Mouse (Mus musculus) midbrain, embryonic 13.5 days (tissue): ENCODE data around the gene Manba. TPM values are rescaled to one million over a fixed set of nuclear protein-coding genes. Genes with fewer than 3 reads are reported as not detected.

Experiments
- ATAC-seq: fragments of 200-750 bp; cut with Nextera tagmentation; 2 replicates; pipeline ENCODE4 v1.8.0; 2017; ENCODE audit warnings: mild to moderate bottlenecking, moderate TSS enrichment, moderate library complexity
- H3K27ac ChIP-seq: fragments of 300-500 bp; sonication (generic); 2 replicates; pipeline ENCODE4 v1.5.1; 2015; ENCODE audit warnings: inconsistent platforms, mild to moderate bottlenecking, moderate library complexity
- H3K27me3 ChIP-seq: fragments of 300-500 bp; sonication (generic); 2 replicates; pipeline ENCODE4 v1.6.1; 2015; ENCODE audit warnings: mild to moderate bottlenecking, inconsistent platforms
- H3K36me3 ChIP-seq: fragments of 300-500 bp; sonication (generic); 2 replicates; pipeline ENCODE4 v1.6.1; 2015; ENCODE audit warnings: mild to moderate bottlenecking, inconsistent platforms
- H3K4me1 ChIP-seq: fragments of 300-500 bp; sonication (generic); replicated peaks from 2 replicates; pipeline ENCODE4 v1.6.1; 2015; ENCODE audit warnings: inconsistent platforms
- H3K4me2 ChIP-seq: fragments of 300-500 bp; sonication (generic); replicated peaks from 2 replicates; pipeline ENCODE4 v1.6.1; 2015; ENCODE audit warnings: moderate library complexity, mild to moderate bottlenecking, inconsistent platforms
- H3K4me3 ChIP-seq: fragments of 300-500 bp; sonication (generic); replicated peaks from 2 replicates; pipeline ENCODE4 v1.5.1; 2015; ENCODE audit warnings: mild to moderate bottlenecking, inconsistent platforms
- H3K9ac ChIP-seq: fragments of 300-500 bp; sonication (generic); replicated peaks from 2 replicates; pipeline ENCODE4 v1.6.1; 2015; ENCODE audit warnings: mild to moderate bottlenecking, inconsistent platforms
- H3K9me3 ChIP-seq: fragments of 300-500 bp; sonication (generic); 2 replicates; pipeline ENCODE4 v1.6.1; 2016; ENCODE audit warnings: mild to moderate bottlenecking, inconsistent platforms
- WGBS: fragments of 180-500 bp; shearing (Covaris S2); methylation state at CpG from one replicate; pipeline ENCODE4 v1.1.7; 2015; 5-methylcytosine and 5-hydroxymethylcytosine counted together
- polyA plus RNA-seq: library from polyadenylated mRNA; unstranded; fragments of >200 nt; fragmentation: Nextera tagmentation; extraction: Ambion mirVana; gene quantifications from 2 replicates; pipeline ENCODE4 v1.2.1, GENCODE M21; 2015

Manba gene
- polyA plus RNA-seq, 1 experiment from 2014 or later, result 5.0 TPM

DNA sequence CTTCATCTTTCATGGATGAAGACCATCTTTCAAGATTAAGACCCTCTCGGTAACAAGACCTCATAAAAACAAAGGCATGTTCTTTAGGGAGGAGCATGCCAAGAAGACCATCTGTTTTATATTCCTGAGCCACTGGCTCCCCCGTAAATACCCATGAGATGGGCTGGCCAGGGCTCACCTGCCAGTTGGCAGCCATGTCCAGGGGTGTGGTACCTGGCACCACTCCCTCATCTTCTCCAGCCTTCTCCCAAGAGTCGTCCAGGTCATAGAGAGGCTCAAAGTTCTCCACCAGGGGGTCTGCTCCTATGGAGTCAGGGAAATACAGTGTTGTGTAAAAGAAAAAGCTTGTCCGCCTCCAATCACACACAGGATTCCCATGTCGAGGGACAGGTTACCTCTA, 106.0 kb downstream of the Manba start:
- H3K4me3 ChIP-seq, result no peak overlapping the region
- H3K27me3 ChIP-seq, result no peaks in the 10 kb centered on the region
- WGBS, result 83% methylated on average over 5 of the region's 5 CpGs
- H3K4me2 ChIP-seq, result no peak overlapping the region
- peaks cover 58% of the 10 kb centered on the region for H3K36me3 ChIP-seq
- H3K9me3 ChIP-seq, result no peaks in the 10 kb centered on the region
- H3K9ac ChIP-seq, result no peak overlapping the region
- H3K27ac ChIP-seq, result no peak overlapping the region
- no peak; the same call in 1 of the 2 replicates for ATAC-seq
- H3K4me1 ChIP-seq, result 0 out of 2 replicates have a peak, but pooled peaks cover 3% of the 10 kb centered on the region

DNA sequence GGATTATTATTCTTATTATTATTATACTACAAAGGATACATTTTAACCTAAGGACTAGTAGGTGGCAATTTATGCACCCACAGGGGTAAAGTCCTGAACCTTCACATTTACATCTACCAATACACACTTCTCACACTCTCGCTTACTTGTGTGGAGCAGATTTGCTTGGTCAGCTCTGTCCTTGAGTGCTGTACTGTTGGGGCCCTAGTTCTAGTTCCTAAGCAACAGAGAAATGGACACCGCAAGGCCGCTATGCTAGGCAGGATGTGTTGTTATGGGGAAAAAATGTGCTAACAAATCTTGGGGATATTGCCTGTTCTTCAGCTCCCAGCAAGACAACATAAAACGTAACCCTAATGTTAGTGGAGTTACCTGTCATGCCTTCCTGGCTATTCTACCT, 106.6 kb downstream of the Manba start:
- 80% methylated on average over 4 of the region's 4 CpGs for WGBS
- no peak overlapping the region for H3K4me3 ChIP-seq

DNA sequence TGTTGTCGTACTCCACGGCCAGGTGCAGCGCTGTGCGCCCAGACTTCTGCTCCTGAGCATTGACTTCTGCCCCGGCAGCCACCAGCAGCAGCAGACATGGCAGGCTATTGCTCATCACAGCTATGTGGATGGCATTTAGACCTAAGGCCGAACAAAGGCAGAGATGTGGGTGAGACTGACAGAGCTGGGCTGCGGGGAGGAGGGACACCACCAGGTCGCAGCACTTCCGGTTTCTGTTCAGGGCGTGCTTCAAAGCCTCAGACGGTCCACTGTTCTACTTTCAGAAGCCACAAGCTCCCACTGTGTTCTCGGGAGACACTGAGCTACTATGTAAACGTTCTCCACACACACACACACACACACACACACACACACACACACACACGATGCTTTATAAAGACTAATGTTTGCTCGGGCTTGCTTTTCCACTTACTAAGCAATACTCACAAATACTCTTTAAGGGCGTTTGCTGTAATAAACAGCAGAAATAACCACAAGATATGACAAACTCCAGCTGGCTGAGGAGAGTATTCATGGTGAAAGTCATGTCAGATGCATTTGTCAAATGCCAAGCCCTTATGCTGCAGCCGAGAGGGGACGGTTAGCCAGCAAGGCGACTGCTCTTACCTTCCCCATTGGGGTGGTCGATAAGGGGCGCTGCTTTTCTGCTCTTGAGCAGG, 109.0 kb downstream of the Manba start:
- H3K36me3 ChIP-seq, result peaks cover 44% of the 10 kb centered on the region
- 81% methylated on average over 21 of the region's 21 CpGs for WGBS
- no peaks in the 10 kb centered on the region for H3K27me3 ChIP-seq
- 0 out of 2 replicates have a peak, but pooled peaks cover 3% of the 10 kb centered on the region for H3K4me1 ChIP-seq
- peak; percentile 12; the same call in 1 of the 2 replicates for ATAC-seq
- no peak overlapping the region for H3K9ac ChIP-seq
- no peak overlapping the region for H3K4me3 ChIP-seq
- H3K9me3 ChIP-seq, result no peaks in the 10 kb centered on the region
- no peak overlapping the region for H3K27ac ChIP-seq
- no peak overlapping the region for H3K4me2 ChIP-seq

More for the DNA sequence above, 106.6 kb downstream of the Manba start:
- ATAC-seq, result no peak
- Histone ChIP-seq H3K27ac (no peak overlapping the region), H3K36me3 (peaks cover 58% of the 10 kb centered on the region), H3K9me3 (no peaks in the 10 kb centered on the region), H3K27me3 (no peaks in the 10 kb centered on the region), H3K9ac (no peak overlapping the region), H3K4me2 (no peak overlapping the region), H3K4me1 (0 out of 2 replicates have a peak, but pooled peaks cover 3% of the 10 kb centered on the region)

DNA sequence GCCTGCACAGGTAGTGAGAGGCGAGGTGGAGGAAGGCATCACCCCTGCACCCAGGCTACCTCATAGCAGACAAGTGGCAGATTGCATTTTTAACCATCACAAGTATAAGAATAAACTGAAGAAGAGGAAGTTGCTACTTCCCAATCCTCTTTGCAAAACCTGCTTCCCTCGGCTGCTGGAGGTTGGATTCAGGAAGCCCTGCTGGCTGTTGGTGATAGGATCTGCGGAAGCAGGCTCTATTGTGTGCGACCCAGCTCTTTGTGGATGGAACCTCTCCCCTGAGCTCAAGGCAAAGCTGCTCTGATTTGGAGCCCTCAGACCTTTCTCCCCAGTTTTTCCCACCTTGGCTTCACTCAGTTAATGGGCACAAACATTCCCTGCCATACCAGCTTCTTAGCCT, 111.6 kb downstream of the Manba start:
- Histone ChIP-seq H3K27ac (no peak overlapping the region), H3K27me3 (no peaks in the 10 kb centered on the region), H3K4me2 (no peak overlapping the region), H3K4me3 (no peak overlapping the region), H3K9ac (no peak overlapping the region), H3K36me3 (peaks cover 46% of the 10 kb centered on the region), H3K4me1 (0 out of 2 replicates have a peak, but pooled peaks cover 3% of the 10 kb centered on the region), H3K9me3 (no peaks in the 10 kb centered on the region)
- no peak for ATAC-seq
- 46% methylated on average over 4 of the region's 4 CpGs for WGBS

DNA sequence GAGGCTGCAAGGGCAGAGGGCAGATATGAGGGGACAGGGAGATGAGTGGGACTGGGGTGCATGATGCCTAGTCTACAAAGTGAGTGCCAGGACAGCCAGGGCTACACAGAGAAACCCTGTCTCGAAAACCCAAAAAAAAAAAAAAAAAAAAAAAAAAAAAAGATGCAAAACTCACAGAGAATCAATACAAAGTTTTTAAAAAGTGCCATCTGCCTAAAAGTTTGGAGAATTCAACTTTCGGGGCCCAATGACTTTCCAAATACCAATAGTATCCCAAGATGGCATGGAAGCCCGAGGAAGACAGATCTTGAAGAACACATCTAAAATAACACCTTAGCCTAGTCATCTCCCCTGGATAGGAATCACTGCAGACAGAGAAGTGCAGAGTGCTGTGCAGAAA, 112.9 kb downstream of the Manba start:
- Histone ChIP-seq H3K9me3 (no peaks in the 10 kb centered on the region), H3K4me3 (no peak overlapping the region), H3K27ac (no peak overlapping the region), H3K27me3 (no peaks in the 10 kb centered on the region), H3K4me2 (no peak overlapping the region), H3K9ac (no peak overlapping the region), H3K4me1 (no peaks in the 10 kb centered on the region), H3K36me3 (peaks cover 44% of the 10 kb centered on the region)
- ATAC-seq, result no peak
- 92% methylated on average over 3 of the region's 3 CpGs for WGBS

DNA sequence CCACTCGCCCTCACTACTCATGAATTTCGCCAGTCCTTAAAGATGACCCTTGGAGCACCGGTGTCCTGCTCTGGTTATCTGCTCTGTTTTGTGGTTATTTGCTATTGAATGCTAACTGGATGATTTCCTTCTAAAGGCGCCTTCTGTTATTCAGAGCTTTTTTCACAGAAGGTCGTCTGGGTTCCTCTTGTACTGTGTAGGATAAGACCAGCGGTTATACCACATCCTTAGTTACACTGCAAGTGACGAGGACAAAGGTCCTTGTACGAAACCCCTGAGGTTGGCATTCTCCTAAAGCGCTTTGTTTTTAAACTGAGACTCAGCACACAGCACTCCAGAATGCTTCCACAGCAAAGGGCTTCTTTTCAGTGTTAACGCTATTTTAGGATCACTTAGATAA, 117.3 kb downstream of the Manba start:
- Histone ChIP-seq H3K27ac (no peak overlapping the region), H3K9ac (no peak overlapping the region), H3K4me2 (no peak overlapping the region), H3K4me3 (no peak overlapping the region), H3K36me3 (peaks cover 41% of the 10 kb centered on the region), H3K9me3 (no peaks in the 10 kb centered on the region), H3K4me1 (no peaks in the 10 kb centered on the region), H3K27me3 (no peaks in the 10 kb centered on the region)
- ATAC-seq, result no peak
- 82% methylated on average over 10 of the region's 10 CpGs for WGBS

DNA sequence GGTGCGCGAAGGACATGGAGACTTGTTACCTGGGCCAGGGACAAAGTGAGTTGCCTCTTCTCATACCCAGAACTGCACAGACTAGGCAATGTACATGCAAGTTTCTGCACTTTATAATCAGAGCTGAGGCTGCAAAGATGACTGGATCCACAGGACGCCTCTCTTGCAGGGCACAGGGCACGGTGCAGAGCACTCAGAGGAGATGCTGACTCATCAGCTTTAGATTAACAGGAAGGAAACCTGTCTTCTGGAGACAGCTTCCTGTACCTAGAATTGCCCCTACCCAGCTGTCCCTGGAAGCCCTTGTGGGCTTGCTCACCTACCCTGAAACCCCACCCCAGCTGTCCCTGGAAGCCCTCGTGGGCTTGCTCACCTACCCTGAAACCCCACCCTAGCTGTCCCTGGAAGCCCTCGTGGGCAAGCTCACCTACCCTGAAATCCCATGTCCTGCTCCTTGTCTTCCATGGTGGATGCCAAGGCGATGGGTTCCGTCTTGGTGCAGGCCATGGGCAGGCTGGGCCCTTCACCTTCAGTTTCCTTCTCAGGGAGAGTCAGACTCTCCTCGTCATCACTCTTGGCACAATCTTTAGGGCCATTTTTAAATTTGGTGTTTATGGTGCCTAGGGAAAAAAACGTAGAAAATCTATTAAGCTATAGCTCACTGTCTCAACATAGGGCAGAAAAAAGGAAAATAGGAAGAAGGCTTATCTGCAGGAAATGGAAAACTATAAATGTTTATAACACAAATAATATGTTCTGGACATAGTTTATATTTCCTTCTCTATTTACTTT, 119.4 kb downstream of the Manba start:
- H3K4me3 ChIP-seq, result no peak overlapping the region
- H3K27ac ChIP-seq, result no peak overlapping the region
- no peak overlapping the region for H3K4me2 ChIP-seq
- no peak overlapping the region for H3K9ac ChIP-seq
- no peak for ATAC-seq
- H3K9me3 ChIP-seq, result no peaks in the 10 kb centered on the region
- H3K4me1 ChIP-seq, result no peaks in the 10 kb centered on the region
- 92% methylated on average over 10 of the region's 10 CpGs for WGBS
- H3K36me3 ChIP-seq, result peaks cover 43% of the 10 kb centered on the region
- no peaks in the 10 kb centered on the region for H3K27me3 ChIP-seq

DNA sequence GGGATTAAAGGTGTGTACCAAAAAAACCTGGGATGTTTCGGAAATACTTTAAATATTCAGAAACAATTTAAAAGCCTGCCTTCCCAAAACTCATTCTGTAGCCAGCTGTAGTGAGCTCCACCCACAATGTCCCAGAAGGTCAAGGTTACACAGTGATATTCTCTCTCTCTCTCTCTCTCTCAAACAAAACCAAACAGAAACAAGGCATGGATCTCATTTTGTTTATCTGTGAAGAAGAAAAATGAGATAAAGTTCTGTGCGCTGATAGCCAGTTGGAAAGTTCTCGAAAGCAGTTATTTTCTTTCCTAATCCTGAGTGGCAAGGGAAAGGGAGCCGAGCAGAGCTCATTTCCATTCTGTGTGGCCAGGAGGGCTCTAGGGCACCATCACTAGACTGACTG, 120.1 kb downstream of the Manba start:
- ATAC-seq, result no peak
- no peak overlapping the region for H3K9ac ChIP-seq
- H3K4me2 ChIP-seq, result no peak overlapping the region
- H3K27me3 ChIP-seq, result no peaks in the 10 kb centered on the region
- H3K4me3 ChIP-seq, result no peak overlapping the region
- H3K36me3 ChIP-seq, result peaks cover 39% of the 10 kb centered on the region
- H3K9me3 ChIP-seq, result no peaks in the 10 kb centered on the region
- H3K27ac ChIP-seq, result no peak overlapping the region
- 77% methylated on average over 4 of the region's 4 CpGs for WGBS
- 0 out of 2 replicates have a peak, but pooled peaks cover 4% of the 10 kb centered on the region for H3K4me1 ChIP-seq

DNA sequence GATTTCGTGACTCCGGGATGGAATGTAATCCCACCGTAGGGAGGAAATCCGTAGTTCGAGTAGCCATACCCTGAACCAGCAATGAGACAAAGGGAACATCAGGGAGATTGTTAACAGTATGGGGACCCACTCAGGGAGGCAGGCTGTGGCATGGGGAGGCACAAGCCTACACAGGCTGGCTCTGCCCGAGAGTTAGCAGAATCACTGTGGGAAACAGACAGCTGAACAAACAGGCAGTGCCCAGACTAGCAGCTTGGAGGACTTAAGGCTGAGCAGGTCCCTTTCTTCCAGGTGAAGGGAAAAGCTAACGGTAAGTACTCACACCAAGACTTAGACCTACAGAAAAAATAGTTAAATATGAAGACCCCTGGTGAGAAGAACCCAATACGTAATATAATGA, 121.2 kb downstream of the Manba start:
- H3K4me1 ChIP-seq, result 0 out of 2 replicates have a peak, but pooled peaks cover 7% of the 10 kb centered on the region
- no peak overlapping the region for H3K27ac ChIP-seq
- H3K4me2 ChIP-seq, result no peak overlapping the region
- H3K36me3 ChIP-seq, result peaks cover 36% of the 10 kb centered on the region
- no peak overlapping the region for H3K4me3 ChIP-seq
- peak; percentile 21; the same call in 1 of the 2 replicates for ATAC-seq
- H3K9me3 ChIP-seq, result no peaks in the 10 kb centered on the region
- WGBS, result 90% methylated on average over 8 of the region's 8 CpGs
- H3K9ac ChIP-seq, result no peak overlapping the region
- no peaks in the 10 kb centered on the region for H3K27me3 ChIP-seq

DNA sequence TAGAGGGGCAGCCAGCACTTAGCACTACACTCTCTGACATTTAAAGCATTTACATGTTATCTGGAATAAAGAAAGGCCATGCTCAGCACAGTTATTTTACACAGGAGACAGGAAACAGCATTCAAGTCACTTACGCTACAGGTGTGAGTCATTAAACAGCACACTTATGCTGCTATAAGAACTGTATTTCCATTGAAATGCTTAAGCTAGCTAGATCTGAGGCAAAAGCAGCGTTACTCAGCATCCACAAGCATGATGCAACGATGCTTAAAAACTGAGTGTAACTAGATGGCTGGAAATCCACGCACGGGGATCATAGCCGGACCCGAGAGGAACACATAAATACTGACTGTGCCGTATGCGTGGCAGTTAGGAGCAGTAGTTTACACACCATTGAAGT, 121.6 kb downstream of the Manba start:
- peaks cover 36% of the 10 kb centered on the region for H3K36me3 ChIP-seq
- ATAC-seq, result no peak
- H3K4me1 ChIP-seq, result 0 out of 2 replicates have a peak, but pooled peaks cover 7% of the 10 kb centered on the region
- H3K9me3 ChIP-seq, result no peaks in the 10 kb centered on the region
- no peak overlapping the region for H3K4me3 ChIP-seq
- H3K9ac ChIP-seq, result no peak overlapping the region
- WGBS, result 96% methylated on average over 9 of the region's 9 CpGs
- no peak overlapping the region for H3K4me2 ChIP-seq
- H3K27me3 ChIP-seq, result no peaks in the 10 kb centered on the region
- no peak overlapping the region for H3K27ac ChIP-seq

DNA sequence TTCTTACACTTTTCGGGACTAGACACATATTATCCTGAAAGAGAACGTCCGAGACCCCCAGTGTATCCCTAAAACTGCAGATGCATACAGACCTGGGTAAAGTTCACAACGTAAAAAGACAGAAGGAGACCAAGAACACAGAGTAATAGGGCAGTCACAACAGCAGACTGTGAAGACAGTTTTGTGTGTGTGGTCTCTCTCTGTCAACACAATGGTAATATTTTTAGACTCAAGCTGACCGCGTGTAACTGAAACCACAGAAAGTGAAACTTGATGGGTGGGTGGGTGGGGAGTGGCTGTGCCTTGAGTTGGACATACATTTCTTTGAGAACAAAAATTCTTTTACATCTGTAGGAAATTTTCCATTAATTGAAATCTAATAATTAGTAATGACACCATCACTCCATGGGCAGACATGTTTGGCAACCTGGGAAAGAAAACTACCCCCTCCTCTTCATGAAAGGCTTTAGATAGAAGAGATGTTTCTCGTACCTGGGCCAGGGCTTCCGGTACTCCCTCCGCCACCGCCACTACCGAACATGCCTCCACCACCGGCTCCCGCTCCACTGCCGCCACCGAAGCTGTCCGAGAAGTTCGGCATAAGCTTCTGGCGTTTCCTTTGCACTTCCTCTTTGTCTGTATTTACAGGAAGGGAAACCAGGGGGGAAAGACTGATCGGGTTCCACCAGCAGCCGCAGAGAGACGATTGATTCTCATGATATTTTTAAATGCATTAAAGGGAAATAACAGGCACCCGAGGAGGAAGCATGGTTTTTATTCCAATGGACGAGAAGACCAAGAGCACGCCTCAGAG, 122.5 kb downstream of the Manba start:
- Histone ChIP-seq H3K4me3 (no peak overlapping the region), H3K4me1 (0 out of 2 replicates have a peak, but pooled peaks cover 7% of the 10 kb centered on the region), H3K9me3 (no peaks in the 10 kb centered on the region), H3K4me2 (no peak overlapping the region), H3K36me3 (peaks cover 40% of the 10 kb centered on the region), H3K27me3 (no peaks in the 10 kb centered on the region), H3K27ac (no peak overlapping the region), H3K9ac (no peak overlapping the region)
- 91% methylated on average over 24 of the region's 24 CpGs for WGBS
- ATAC-seq, result no peak
